Mouse (Mus musculus) gastrocnemius, adult 2 months (tissue): ENCODE data around the gene Micu1. TPM values are rescaled to one million over a fixed set of nuclear protein-coding genes. Genes with fewer than 3 reads are reported as not detected.

Experiments
- DNase-seq: peaks from one replicate; pipeline ENCODE4 v3.0.0; 2022
- H3K27ac ChIP-seq: fragments of 200-600 bp; 2 replicates; pipeline ENCODE4 v1.8.1; 2022; ENCODE audit warnings: mild to moderate bottlenecking
- H3K4me3 ChIP-seq: fragments of 200-600 bp; 2 replicates; pipeline ENCODE4 v1.8.1; 2022; ENCODE audit warnings: mild to moderate bottlenecking, moderate library complexity
- CTCF ChIP-seq: fragments of 200-600 bp; IDR thresholded peaks from 2 replicates; pipeline ENCODE4 v1.8.1; 2022; ENCODE audit warnings: antibody characterized with exemption, mild to moderate bottlenecking, moderate library complexity
- intact Hi-C: fragments of 180-260 bp; cut with DNase I; formaldehyde crosslinking; loops from one replicate; pipeline ENCODE4 v1.15.1; 2025
- total RNA-seq, 2 experiments: library from RNA; stranded (reverse); gene quantifications; 2 replicates each; pipeline ENCODE4 v1.2.3; 2021

Micu1 gene
- total RNA-seq, 2 experiments from 2014 or later = 45.3 to 63.2 TPM

- TF ChIP-seq CTCF = peak; percentile 16; the same call in 1 of the 2 replicates
- intact Hi-C loops = no loop called here
- H3K4me3 ChIP-seq = no peak overlapping the region
- DNase-seq = no peak
- H3K27ac ChIP-seq = no peak overlapping the region
Observed at GRCm38 (mm10) chr10:59787140-59787800, 85.0 kb downstream of the Micu1 start.

- no peak overlapping the region for H3K4me3 ChIP-seq
- H3K27ac ChIP-seq = no peak overlapping the region
- DNase-seq = no peak
- TF ChIP-seq CTCF = no peak
- intact Hi-C loops = no loop called here
Observed at GRCm38 (mm10) chr10:59787870-59788269, 85.6 kb downstream of the Micu1 start.

GRCm38 (mm10) chr10:59790291-59790929 lies 88.1 kb downstream of the Micu1 start:
- H3K27ac ChIP-seq = no peak overlapping the region
- DNase-seq = no peak
- H3K4me3 ChIP-seq = no peak overlapping the region
- TF ChIP-seq CTCF = no peak
- intact Hi-C loops = no loop called here

GRCm38 (mm10) chr10:59791896-59792295 lies 89.6 kb downstream of the Micu1 start:
- DNase-seq = no peak
- Histone ChIP-seq H3K27ac (no peak overlapping the region), H3K4me3 (no peak overlapping the region)
- TF ChIP-seq CTCF = no peak
- intact Hi-C loops = no loop called here

- intact Hi-C loops = no loop called here
- DNase-seq = no peak
- Histone ChIP-seq H3K27ac (peak overlapping the region; percentile 29; the same call in 1 of the 2 replicates), H3K4me3 (no peak overlapping the region)
- no peak for TF ChIP-seq CTCF
Observed at GRCm38 (mm10) chr10:59792575-59793176, 90.4 kb downstream of the Micu1 start.

GRCm38 (mm10) chr10:59793454-59793853 lies 91.2 kb downstream of the Micu1 start:
- intact Hi-C loops = no loop called here
- Histone ChIP-seq H3K27ac (no peak overlapping the region), H3K4me3 (no peak overlapping the region)
- no peak for TF ChIP-seq CTCF
- DNase-seq = no peak

GRCm38 (mm10) chr10:59795085-59795484 lies 92.8 kb downstream of the Micu1 start:
- Histone ChIP-seq H3K4me3 (no peak overlapping the region), H3K27ac (no peak overlapping the region)
- TF ChIP-seq CTCF = no peak
- DNase-seq = no peak
- intact Hi-C loops = no loop called here

GRCm38 (mm10) chr10:59795902-59796301 lies 93.6 kb downstream of the Micu1 start:
- H3K27ac ChIP-seq = no peak overlapping the region
- no peak overlapping the region for H3K4me3 ChIP-seq
- no peak for TF ChIP-seq CTCF
- no peak for DNase-seq
- intact Hi-C loops = no loop called here

- no peak for DNase-seq
- Histone ChIP-seq H3K27ac (no peak overlapping the region), H3K4me3 (no peak overlapping the region)
- no peak for TF ChIP-seq CTCF
- intact Hi-C loops = no loop called here
Observed at GRCm38 (mm10) chr10:59798371-59798770, 96.1 kb downstream of the Micu1 start.

- no peak overlapping the region for H3K27ac ChIP-seq
- intact Hi-C loops = no loop called here
- TF ChIP-seq CTCF = no peak
Observed at GRCm38 (mm10) chr10:59799303-59800044, 97.2 kb downstream of the Micu1 start.

GRCm38 (mm10) chr10:59800159-59800558 lies 97.9 kb downstream of the Micu1 start:
- no peak for TF ChIP-seq CTCF
- no peak overlapping the region for H3K4me3 ChIP-seq
- intact Hi-C loops = no loop called here
- H3K27ac ChIP-seq = no peak overlapping the region
- DNase-seq = no peak

More at GRCm38 (mm10) chr10:59799303-59800044, 97.2 kb downstream of the Micu1 start:
- no peak for DNase-seq
- H3K4me3 ChIP-seq = no peak overlapping the region

GRCm38 (mm10) chr10:59800826-59801501 lies 98.7 kb downstream of the Micu1 start:
- no peak overlapping the region for H3K27ac ChIP-seq
- H3K4me3 ChIP-seq = no peak overlapping the region
- DNase-seq = no peak
- intact Hi-C loops = no loop called here
- TF ChIP-seq CTCF = no peak
